Mouse (Mus musculus): ENCODE data around the gene Sema5b. TPM values are rescaled to one million over a fixed set of nuclear protein-coding genes. Genes with fewer than 3 reads are reported as not detected.

Sema5b gene
- total RNA-seq, 1 experiment = 6.4 TPM

DNA sequence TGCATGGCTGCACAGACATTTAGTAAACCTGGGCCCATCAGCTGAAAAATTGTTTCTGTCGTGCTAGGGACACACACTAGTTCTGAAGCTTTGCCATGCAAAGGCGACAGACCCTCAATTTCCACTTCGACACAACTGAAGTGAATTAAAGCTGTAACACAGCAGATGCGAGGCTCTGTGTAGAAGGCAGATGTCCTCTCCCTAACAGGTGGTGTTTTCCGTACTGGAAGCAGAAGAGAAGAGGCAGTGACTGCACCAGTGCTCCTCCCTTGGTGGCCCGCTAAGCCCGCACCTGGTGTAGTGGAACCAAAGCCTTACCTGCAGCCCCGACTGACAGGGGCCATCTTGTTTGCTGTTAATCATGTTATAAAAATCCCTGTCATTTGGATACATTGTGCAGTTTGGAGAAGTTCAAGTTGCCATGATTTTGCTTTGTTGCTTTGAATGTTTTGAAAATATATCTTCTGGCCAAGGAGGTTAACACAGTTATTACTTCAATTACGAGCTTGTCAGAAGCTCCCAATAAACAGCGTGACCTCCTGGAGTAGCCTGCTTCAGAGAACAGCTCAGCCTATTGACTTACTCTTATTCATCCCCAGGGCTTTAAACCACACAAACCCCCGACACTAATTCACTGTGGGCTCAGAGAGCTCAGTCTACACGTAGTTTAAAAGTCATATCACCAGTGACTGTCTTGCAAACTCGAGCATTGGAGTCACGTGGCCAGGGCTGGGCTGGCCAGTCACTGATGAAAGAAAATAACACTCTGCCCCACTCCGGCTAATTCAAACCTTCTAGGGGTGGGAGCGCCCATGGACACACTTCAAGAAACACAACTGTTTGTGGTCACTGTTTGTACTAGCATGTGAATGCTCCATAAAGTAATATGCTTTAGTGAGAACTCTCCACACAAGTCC is 163.1 kb downstream of the Sema5b start:
- Histone ChIP-seq H3K27ac (ENCODE audit: insufficient read depth, low read depth, low read length, poor library complexity, severe bottlenecking) (no peak overlapping the region), H3K4me3 (ENCODE audit: insufficient read depth in 1 of 2, low read depth in 1 of 2, low read length in 2 of 2, poor library complexity in 1 of 2, severe bottlenecking in 1 of 2) (no peak overlapping the region), H3K36me3 (ENCODE audit: control insufficient read depth, insufficient read depth, low read length, poor library complexity, severe bottlenecking) (no peaks in the 10 kb centered on the region), H3K9me3 (ENCODE audit: control insufficient read depth, insufficient read depth, low read depth, low read length) (no peaks in the 10 kb centered on the region), H3K9ac (ENCODE audit: insufficient read depth, low read depth, low read length, poor library complexity, severe bottlenecking) (no peak overlapping the region), H3K4me1 (ENCODE audit: control insufficient read depth in 2 of 2, insufficient read depth in 2 of 2, low read length in 2 of 2, poor library complexity in 1 of 2) (0 out of 4 replicates have a peak, but pooled peaks cover under 1 to 2% of the 10 kb centered on the region in 2 experiments)
- no peak for DNase-seq (ENCODE audit: low read depth, low spot score)
- TF ChIP-seq CHD2 (IDR thresholded peaks at IDR 0.05; ENCODE audit: low read depth, low read length) (no peak), ZC3H11A (IDR thresholded peaks at IDR 0.05; ENCODE audit: borderline replicate concordance, low read depth, low read length) (no peak), HCFC1 (IDR thresholded peaks at IDR 0.05; ENCODE audit: borderline replicate concordance, insufficient read depth, low read length) (no peak), ZNF384 (IDR thresholded peaks at IDR 0.05; ENCODE audit: low read depth, low read length) (no peak), MAFK (IDR thresholded peaks at IDR 0.05; ENCODE audit: insufficient read depth, low read depth, low read length) (no peak)
- in situ Hi-C loops (cut with MboI; ENCODE audit: low sequenced_read_pairs in 2 of 2, unreplicated experiment in 2 of 2) = no loop called here

DNA sequence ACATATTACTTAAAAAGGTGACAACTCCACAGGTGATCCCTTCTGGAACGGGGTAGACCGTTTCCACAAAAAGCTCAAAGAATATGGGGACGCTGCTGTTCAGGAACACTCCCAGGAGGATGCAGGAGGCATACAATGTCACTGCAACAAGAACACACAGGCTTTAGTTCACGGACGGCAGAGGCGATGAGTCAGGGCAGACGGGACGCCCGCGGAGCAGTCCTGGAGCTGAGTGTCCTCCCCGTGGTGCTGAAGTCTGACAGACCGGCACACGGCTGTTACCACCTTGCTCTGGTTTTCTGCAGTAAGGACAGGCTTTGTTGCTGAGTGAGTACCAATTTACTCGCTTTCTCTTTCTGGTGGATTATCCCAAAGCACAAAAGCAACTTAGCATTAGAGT is 163.9 kb downstream of the Sema5b start:
- no peak overlapping the region for H3K27ac ChIP-seq (ENCODE audit: insufficient read depth, low read depth, low read length, poor library complexity, severe bottlenecking)
- DNase-seq (ENCODE audit: low read depth, low spot score) = no peak
- H3K4me1 ChIP-seq (ENCODE audit: control insufficient read depth in 2 of 2, insufficient read depth in 2 of 2, low read length in 2 of 2, poor library complexity in 1 of 2) = 0 out of 4 replicates have a peak, but pooled peaks cover 2% of the 10 kb centered on the region in 2 experiments
- in situ Hi-C loops (cut with MboI; ENCODE audit: low sequenced_read_pairs in 2 of 2, unreplicated experiment in 2 of 2) = no loop called here
- H3K9ac ChIP-seq (ENCODE audit: insufficient read depth, low read depth, low read length, poor library complexity, severe bottlenecking) = no peak overlapping the region
- no peaks in the 10 kb centered on the region for H3K9me3 ChIP-seq (ENCODE audit: control insufficient read depth, insufficient read depth, low read depth, low read length)
- H3K36me3 ChIP-seq (ENCODE audit: control insufficient read depth, insufficient read depth, low read length, poor library complexity, severe bottlenecking) = no peaks in the 10 kb centered on the region
- H3K4me3 ChIP-seq (ENCODE audit: insufficient read depth in 1 of 2, low read depth in 1 of 2, low read length in 2 of 2, poor library complexity in 1 of 2, severe bottlenecking in 1 of 2) = no peak overlapping the region
- TF ChIP-seq CHD2 (IDR thresholded peaks at IDR 0.05; ENCODE audit: low read depth, low read length) = no peak
- no peak for TF ChIP-seq MAFK (IDR thresholded peaks at IDR 0.05; ENCODE audit: insufficient read depth, low read depth, low read length)
- no peak for TF ChIP-seq ZC3H11A (IDR thresholded peaks at IDR 0.05; ENCODE audit: borderline replicate concordance, low read depth, low read length)
- no peak for TF ChIP-seq HCFC1 (IDR thresholded peaks at IDR 0.05; ENCODE audit: borderline replicate concordance, insufficient read depth, low read length)
- TF ChIP-seq ZNF384 (IDR thresholded peaks at IDR 0.05; ENCODE audit: low read depth, low read length) = no peak

DNA sequence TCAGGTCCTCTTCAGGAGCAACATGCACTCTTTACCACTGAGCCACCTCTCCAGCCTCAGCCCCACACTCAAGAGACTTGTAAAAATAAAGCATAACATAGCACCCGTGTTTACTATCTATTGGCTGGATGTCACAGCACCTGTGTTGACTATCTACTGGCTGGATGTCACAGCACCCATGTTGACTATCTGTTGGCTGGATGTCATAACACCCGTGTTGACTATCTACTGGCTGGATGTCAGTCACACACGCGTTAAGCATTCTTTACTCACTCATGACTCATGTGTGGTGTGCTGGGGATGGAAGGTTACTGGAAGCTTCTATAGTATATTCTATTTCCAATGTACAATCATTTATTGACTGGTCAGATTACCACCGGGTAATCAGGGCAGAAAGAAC is 166.1 kb downstream of the Sema5b start:
- DNase-seq (ENCODE audit: low read depth, low spot score) = no peak
- no peak for TF ChIP-seq ZC3H11A (IDR thresholded peaks at IDR 0.05; ENCODE audit: borderline replicate concordance, low read depth, low read length)
- TF ChIP-seq HCFC1 (IDR thresholded peaks at IDR 0.05; ENCODE audit: borderline replicate concordance, insufficient read depth, low read length) = no peak
- TF ChIP-seq ZNF384 (IDR thresholded peaks at IDR 0.05; ENCODE audit: low read depth, low read length) = no peak
- no peak for TF ChIP-seq CHD2 (IDR thresholded peaks at IDR 0.05; ENCODE audit: low read depth, low read length)
- TF ChIP-seq MAFK (IDR thresholded peaks at IDR 0.05; ENCODE audit: insufficient read depth, low read depth, low read length) = no peak
- Histone ChIP-seq H3K4me3 (ENCODE audit: insufficient read depth in 1 of 2, low read depth in 1 of 2, low read length in 2 of 2, poor library complexity in 1 of 2, severe bottlenecking in 1 of 2) (no peak overlapping the region), H3K4me1 (ENCODE audit: control insufficient read depth in 2 of 2, insufficient read depth in 2 of 2, low read length in 2 of 2, poor library complexity in 1 of 2) (peaks cover 2 to 4% of the 10 kb centered on the region in 2 experiments; a peak in 1 of 4 replicates), H3K9me3 (ENCODE audit: control insufficient read depth, insufficient read depth, low read depth, low read length) (no peaks in the 10 kb centered on the region), H3K27ac (ENCODE audit: insufficient read depth, low read depth, low read length, poor library complexity, severe bottlenecking) (no peak overlapping the region), H3K36me3 (ENCODE audit: control insufficient read depth, insufficient read depth, low read length, poor library complexity, severe bottlenecking) (no peaks in the 10 kb centered on the region), H3K9ac (ENCODE audit: insufficient read depth, low read depth, low read length, poor library complexity, severe bottlenecking) (no peak overlapping the region)
- in situ Hi-C loops (cut with MboI; ENCODE audit: low sequenced_read_pairs in 2 of 2, unreplicated experiment in 2 of 2) = no loop called here

DNA sequence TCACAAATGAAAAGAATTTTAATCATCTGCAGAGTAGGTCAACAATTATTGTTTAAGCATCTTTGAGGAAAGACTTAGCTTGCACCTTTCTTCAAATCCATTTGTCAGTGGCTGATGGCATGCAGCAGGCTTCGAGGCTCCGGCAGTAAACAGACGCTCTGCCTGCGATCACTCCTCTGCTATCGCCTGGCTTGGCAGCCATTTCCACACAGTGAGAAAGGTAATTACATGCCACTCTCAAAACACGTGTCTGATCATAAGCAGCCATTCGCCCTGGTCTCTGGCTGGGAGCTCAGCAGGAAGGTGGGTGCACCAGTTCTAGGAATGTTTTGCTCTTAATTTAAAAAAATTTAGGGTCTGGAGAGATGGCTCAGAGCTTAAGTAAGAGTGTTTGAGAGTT is 170.1 kb downstream of the Sema5b start:
- Histone ChIP-seq H3K9me3 (ENCODE audit: control insufficient read depth, insufficient read depth, low read depth, low read length) (no peaks in the 10 kb centered on the region), H3K9ac (ENCODE audit: insufficient read depth, low read depth, low read length, poor library complexity, severe bottlenecking) (no peak overlapping the region), H3K4me1 (ENCODE audit: control insufficient read depth in 2 of 2, insufficient read depth in 2 of 2, low read length in 2 of 2, poor library complexity in 1 of 2) (peaks cover 2 to 4% of the 10 kb centered on the region in 2 experiments; a peak in 1 of 4 replicates), H3K27ac (ENCODE audit: insufficient read depth, low read depth, low read length, poor library complexity, severe bottlenecking) (no peak overlapping the region), H3K4me3 (ENCODE audit: insufficient read depth in 1 of 2, low read depth in 1 of 2, low read length in 2 of 2, poor library complexity in 1 of 2, severe bottlenecking in 1 of 2) (no peak overlapping the region), H3K36me3 (ENCODE audit: control insufficient read depth, insufficient read depth, low read length, poor library complexity, severe bottlenecking) (no peaks in the 10 kb centered on the region)
- no peak for DNase-seq (ENCODE audit: low read depth, low spot score)
- TF ChIP-seq ZC3H11A (IDR thresholded peaks at IDR 0.05; ENCODE audit: borderline replicate concordance, low read depth, low read length) (no peak), CHD2 (IDR thresholded peaks at IDR 0.05; ENCODE audit: low read depth, low read length) (no peak), HCFC1 (IDR thresholded peaks at IDR 0.05; ENCODE audit: borderline replicate concordance, insufficient read depth, low read length) (no peak), ZNF384 (IDR thresholded peaks at IDR 0.05; ENCODE audit: low read depth, low read length) (no peak), MAFK (IDR thresholded peaks at IDR 0.05; ENCODE audit: insufficient read depth, low read depth, low read length) (no peak)
- in situ Hi-C loops (cut with MboI; ENCODE audit: low sequenced_read_pairs in 2 of 2, unreplicated experiment in 2 of 2) = no loop called here

Measured in ES-E14 (cell line).